ENCODE assay signal across 24 mouse cellular contexts in the genomic region with DNA sequence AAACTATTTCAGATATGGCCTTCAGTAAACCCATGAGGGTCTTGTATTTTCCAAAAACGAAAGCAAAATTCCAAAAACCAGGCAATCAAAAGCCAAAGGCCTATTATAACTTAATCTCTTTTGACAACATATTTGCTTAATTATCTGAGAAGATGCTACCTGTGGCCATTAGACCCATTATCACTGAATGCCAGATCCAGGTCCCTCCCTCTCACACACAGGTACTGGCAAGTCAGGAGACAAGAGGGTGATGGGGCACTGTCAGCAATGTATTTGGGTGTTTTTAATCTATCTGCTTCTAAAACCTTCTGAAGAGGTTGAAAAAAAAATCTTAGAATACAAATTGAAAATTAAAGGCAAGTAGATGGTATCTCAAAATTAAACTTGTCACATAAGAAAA.
"Had no signal": no experiment of that assay in that cellular context is flagged by ENCODE, and none has a peak within 500 bp of the region (broad histone marks: within the 10 kb centered on the region; RNA-seq: fewer than 3 reads in every experiment).

No protein-coding gene starts in this region.

- DNase-seq: gastrocnemius, adult 2 months; gastrocnemius, postnatal 10 days; gastrocnemius, postnatal 25 days; heart, adult 18-20 months; heart, postnatal 10 days; heart, postnatal 4 days; kidney, adult 18-20 months; kidney, adult 8-10 months; kidney, postnatal 10 days; kidney, postnatal 25 days; kidney, postnatal 4 days had no signal

- H3K4me2 ChIP-seq: heart, embryonic 12.5 days; hindbrain, embryonic 12.5 days; hindbrain, embryonic 14.5 days; intestine, embryonic 15.5 days; limb, embryonic 12.5 days had no signal

- H3K9me3 ChIP-seq: heart, embryonic 10.5 days; heart, embryonic 12.5 days; hindbrain, embryonic 10.5 days; hindbrain, embryonic 12.5 days; intestine, embryonic 15.5 days; limb, embryonic 10.5 days; limb, embryonic 12.5 days had no signal

- H3K36me3 ChIP-seq: hindbrain, embryonic 12.5 days; intestine, embryonic 15.5 days; limb, embryonic 12.5 days had no signal

- H3K27me3 ChIP-seq: heart, embryonic 12.5 days; hindbrain, embryonic 12.5 days; intestine, embryonic 15.5 days had no signal

- H3K27ac ChIP-seq: gastrocnemius, adult 2 months; heart, embryonic 10.5 days; hindbrain, embryonic 10.5 days; hindbrain, embryonic 12.5 days; hindbrain, embryonic 14.5 days; intestine, embryonic 15.5 days; layer of hippocampus, adult 2 months; left cerebral cortex, adult 2 months; limb, embryonic 10.5 days; limb, embryonic 12.5 days had no signal

- H3K9ac ChIP-seq: heart, embryonic 12.5 days; hindbrain, embryonic 12.5 days; hindbrain, embryonic 14.5 days; intestine, embryonic 15.5 days; limb, embryonic 12.5 days had no signal

- ATAC-seq: hindbrain, embryonic 16.5 days; inflammation-experienced regulatory T-cells, adult 6 months; intestine, embryonic 15.5 days; intestine, postnatal 0 days had no signal

- H3K4me3 ChIP-seq: gastrocnemius, adult 2 months; heart, embryonic 10.5 days; heart, embryonic 12.5 days; hindbrain, embryonic 10.5 days; hindbrain, embryonic 12.5 days; intestine, embryonic 15.5 days; layer of hippocampus, adult 2 months; left cerebral cortex, adult 2 months; limb, embryonic 10.5 days; limb, embryonic 12.5 days had no signal
